Mouse (Mus musculus) G1E (cell line): ENCODE results near the gene Wdr24. TPM values are rescaled to one million over a fixed set of nuclear protein-coding genes. Genes with fewer than 3 reads are reported as not detected.

Experiments used
- ATAC-seq: 2 replicates; pipeline ENCODE4 v1.8.0; 2016; ENCODE audit warnings: mild to moderate bottlenecking; ENCODE audit not compliant: insufficient number of reproducible peaks, poor library complexity, low FRiP score, severe bottlenecking; ENCODE audit errors: extremely low read depth
- DNase-seq: peaks from one replicate; pipeline ENCODE4 v3.0.0; 2012; ENCODE audit warnings: low spot score
- H3K27me3 ChIP-seq: 2 replicates; pipeline ENCODE4 v1.6.1; 2012; ENCODE audit warnings: mild to moderate bottlenecking, low read length, inconsistent platforms; ENCODE audit not compliant: insufficient read depth
- H3K36me3 ChIP-seq: replicated peaks from 2 replicates; pipeline ENCODE3; 2012; ENCODE audit warnings: mild to moderate bottlenecking, inconsistent platforms
- H3K4me1 ChIP-seq: 2 replicates; pipeline ENCODE4 v1.6.1; 2012; ENCODE audit warnings: low read depth, low read length, inconsistent platforms, mixed read lengths; ENCODE audit not compliant: insufficient read depth
- H3K4me3 ChIP-seq: 2 replicates; pipeline ENCODE4 v1.5.1; 2012; ENCODE audit warnings: low read depth, mild to moderate bottlenecking, inconsistent platforms, low read length, moderate library complexity, mixed read lengths
- H3K9me3 ChIP-seq: replicated peaks from 2 replicates; pipeline ENCODE4 v1.6.1; 2012; ENCODE audit warnings: inconsistent platforms
- CTCF ChIP-seq: IDR thresholded peaks from 2 replicates; pipeline ENCODE4 v1.5.1; 2012; ENCODE audit warnings: low read depth, low read length, inconsistent platforms, mixed read lengths
- GATA1 ChIP-seq: IDR thresholded peaks from 2 replicates; pipeline ENCODE4 v1.6.1; 2012; ENCODE audit warnings: borderline replicate concordance, low read length, inconsistent platforms, mixed read lengths
- GATA2 ChIP-seq: IDR thresholded peaks from 2 replicates; pipeline ENCODE4 v1.6.1; 2012; ENCODE audit warnings: low read depth, low read length, inconsistent platforms, borderline replicate concordance
- POLR2AphosphoS5 ChIP-seq: IDR thresholded peaks from 2 replicates; pipeline ENCODE4 v1.6.1; 2012; ENCODE audit warnings: low read depth, low read length, inconsistent platforms; ENCODE audit not compliant: insufficient replicate concordance
- TAL1 ChIP-seq: conservative IDR thresholded peaks from 2 replicates; pipeline ENCODE4 v1.6.1; 2012; ENCODE audit warnings: low read depth, low read length, inconsistent platforms, mixed read lengths
- polyA plus RNA-seq: library from polyadenylated mRNA; stranded (reverse); fragments of >175 nt; gene quantifications from 2 replicates; pipeline ENCODE4 v1.2.3, GENCODE M21; 2012
- total RNA-seq, 2 experiments: library from RNA; stranded (forward) in 1 of 2; stranded (reverse) in 1 of 2; fragments of 200-1000 nt in 1 of 2; fragments of >200 nt in 1 of 2; fragmentation: Nextera tagmentation in 1 of 2; gene quantifications; 2 replicates each; pipeline ENCODE4 v1.2.3; 2014 to 2017

Wdr24 gene
- total and polyA plus RNA-seq, 3 experiments: 8.6 to 23.5 (median 13.8) TPM

DNA sequence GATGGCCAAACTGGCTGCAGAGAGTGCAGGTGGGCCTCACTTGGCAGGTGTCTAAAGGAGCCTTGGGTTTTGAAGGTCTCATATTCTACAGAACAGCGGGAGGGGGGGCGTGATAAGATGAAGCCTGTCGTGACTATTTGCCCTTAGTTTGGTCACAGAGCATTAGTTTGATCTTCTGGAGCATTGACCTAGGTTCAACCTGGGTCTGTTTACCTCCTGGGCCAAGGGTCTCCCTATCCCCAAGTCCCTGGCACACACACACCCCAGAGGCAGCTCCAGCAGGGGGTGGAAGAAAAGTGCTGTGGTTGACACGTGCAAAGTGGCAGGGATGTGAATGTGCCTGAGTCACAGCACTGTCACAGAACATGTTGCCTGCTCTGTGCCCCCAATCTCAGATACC is 12.5 kb upstream of the Wdr24 start:
- peaks cover 51% of the 10 kb centered on the region for H3K27me3 ChIP-seq
- H3K4me3 ChIP-seq: no peak overlapping the region

DNA sequence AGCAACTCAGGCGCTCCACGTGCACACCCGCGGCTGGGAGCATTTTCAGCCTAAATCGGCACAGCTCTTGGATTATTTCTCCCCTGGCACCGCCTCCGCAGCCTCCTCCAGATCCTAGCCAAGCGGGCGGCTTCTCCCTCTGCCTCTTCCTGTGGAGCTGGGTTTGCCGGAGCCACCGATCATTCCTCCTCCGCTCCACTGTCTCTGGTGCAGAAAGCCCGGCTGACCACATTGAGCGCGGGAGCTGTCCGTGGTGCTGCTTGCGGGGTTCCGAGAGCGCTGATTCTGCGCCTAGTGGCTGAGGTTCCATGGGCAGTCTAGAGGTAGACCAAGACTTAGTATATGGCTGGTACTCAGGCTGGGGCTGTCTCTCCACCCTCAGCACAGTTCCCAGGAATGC is 10.0 kb upstream of the Wdr24 start:
- peaks cover 64% of the 10 kb centered on the region for H3K27me3 ChIP-seq
- H3K9me3 ChIP-seq: 0 out of 2 replicates have a peak, but pooled peaks cover 5% of the 10 kb centered on the region
- DNase-seq: peak; percentile 54
- ATAC-seq: no peak
- H3K4me1 ChIP-seq: peaks cover 5% of the 10 kb centered on the region; the same call in 1 of the 2 replicates
- H3K36me3 ChIP-seq: no peaks in the 10 kb centered on the region
- TF ChIP-seq TAL1 (no peak), GATA2 (no peak), CTCF (no peak), POLR2AphosphoS5 (no peak), GATA1 (no peak)
- no peak overlapping the region for H3K4me3 ChIP-seq

More for the DNA sequence above, 12.5 kb upstream of the Wdr24 start:
- Histone ChIP-seq H3K9me3 (0 out of 2 replicates have a peak, but pooled peaks cover 5% of the 10 kb centered on the region), H3K36me3 (no peaks in the 10 kb centered on the region), H3K4me1 (peaks cover 5% of the 10 kb centered on the region; the same call in 1 of the 2 replicates)
- no peak for TF ChIP-seq CTCF
- TF ChIP-seq TAL1: no peak
- TF ChIP-seq GATA1: no peak
- TF ChIP-seq POLR2AphosphoS5: no peak
- TF ChIP-seq GATA2: no peak
- ATAC-seq (no peak), DNase-seq (no peak)

DNA sequence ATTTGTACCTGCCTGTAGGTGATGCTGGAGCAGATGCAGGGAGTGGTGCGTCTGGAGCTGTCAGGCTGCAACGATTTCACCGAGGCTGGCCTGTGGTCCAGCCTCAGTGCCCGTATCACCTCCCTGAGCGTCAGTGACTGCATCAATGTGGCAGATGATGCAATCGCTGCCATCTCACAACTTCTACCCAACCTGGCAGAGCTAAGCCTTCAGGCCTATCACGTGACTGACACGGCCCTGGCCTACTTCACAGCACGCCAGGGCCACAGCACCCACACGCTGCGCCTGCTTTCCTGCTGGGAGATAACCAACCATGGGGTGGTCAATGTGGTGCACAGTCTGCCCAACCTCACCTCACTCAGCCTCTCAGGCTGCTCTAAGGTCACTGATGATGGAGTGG is 5.8 kb upstream of the Wdr24 start:
- H3K4me1 ChIP-seq: peaks cover 12% of the 10 kb centered on the region
- no peak overlapping the region for H3K4me3 ChIP-seq
- TF ChIP-seq GATA1: no peak
- no peaks in the 10 kb centered on the region for H3K36me3 ChIP-seq
- no peak for DNase-seq
- ATAC-seq: no peak
- H3K27me3 ChIP-seq: peaks cover 50% of the 10 kb centered on the region
- no peaks in the 10 kb centered on the region for H3K9me3 ChIP-seq

DNA sequence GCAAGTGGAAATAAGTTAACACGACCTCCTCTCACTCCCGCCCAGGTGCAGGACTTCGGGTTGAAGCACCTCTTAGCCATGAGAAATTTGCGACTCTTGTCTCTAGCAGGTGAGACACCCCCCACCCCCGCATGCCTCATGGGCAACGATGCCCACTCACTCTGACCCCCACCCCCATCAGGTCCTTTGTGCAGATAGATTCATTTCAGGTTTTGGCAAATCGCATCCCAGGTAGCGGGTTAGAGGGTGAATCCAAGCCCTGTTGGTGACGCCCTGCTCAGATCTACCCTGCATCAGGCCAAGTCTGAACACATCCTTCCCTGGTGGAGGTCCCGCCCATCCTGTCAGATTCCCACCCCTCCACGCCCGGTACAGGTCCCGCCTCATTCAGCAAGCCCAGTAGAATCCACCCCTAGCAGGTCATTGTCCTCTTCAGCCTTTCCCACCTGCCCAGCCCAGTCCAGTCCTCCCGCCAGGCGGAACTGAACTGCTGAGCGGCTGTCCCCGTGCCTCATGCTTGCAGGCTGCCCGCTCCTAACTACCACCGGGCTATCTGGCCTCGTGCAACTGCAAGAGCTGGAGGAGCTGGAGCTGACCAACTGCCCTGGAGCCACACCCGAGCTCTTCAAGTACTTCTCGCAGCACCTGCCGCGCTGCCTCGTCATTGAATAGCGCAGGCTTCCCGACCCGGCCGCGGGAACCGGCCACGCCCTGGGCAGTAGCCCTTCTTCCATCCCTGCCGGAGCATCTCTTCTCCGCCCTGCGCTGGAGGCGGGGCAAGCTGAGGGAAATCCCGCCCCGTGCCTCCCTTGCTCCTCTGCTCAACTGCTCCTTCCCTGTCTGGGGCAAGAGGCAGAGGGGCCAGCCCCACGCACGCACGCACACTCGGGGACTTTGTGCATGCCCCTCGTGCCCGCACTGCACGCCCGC is 4.3 kb upstream of the Wdr24 start:
- Histone ChIP-seq H3K4me3 (peak overlapping the region; percentile 28; the same call in 1 of the 2 replicates), H3K27me3 (peaks cover 45% of the 10 kb centered on the region), H3K36me3 (peaks cover 1% of the 10 kb centered on the region), H3K9me3 (no peaks in the 10 kb centered on the region), H3K4me1 (peaks cover 19% of the 10 kb centered on the region)
- ATAC-seq (no peak), DNase-seq (no peak)
- TF ChIP-seq TAL1 (no peak), GATA2 (no peak), POLR2AphosphoS5 (no peak), CTCF (no peak), GATA1 (no peak)

DNA sequence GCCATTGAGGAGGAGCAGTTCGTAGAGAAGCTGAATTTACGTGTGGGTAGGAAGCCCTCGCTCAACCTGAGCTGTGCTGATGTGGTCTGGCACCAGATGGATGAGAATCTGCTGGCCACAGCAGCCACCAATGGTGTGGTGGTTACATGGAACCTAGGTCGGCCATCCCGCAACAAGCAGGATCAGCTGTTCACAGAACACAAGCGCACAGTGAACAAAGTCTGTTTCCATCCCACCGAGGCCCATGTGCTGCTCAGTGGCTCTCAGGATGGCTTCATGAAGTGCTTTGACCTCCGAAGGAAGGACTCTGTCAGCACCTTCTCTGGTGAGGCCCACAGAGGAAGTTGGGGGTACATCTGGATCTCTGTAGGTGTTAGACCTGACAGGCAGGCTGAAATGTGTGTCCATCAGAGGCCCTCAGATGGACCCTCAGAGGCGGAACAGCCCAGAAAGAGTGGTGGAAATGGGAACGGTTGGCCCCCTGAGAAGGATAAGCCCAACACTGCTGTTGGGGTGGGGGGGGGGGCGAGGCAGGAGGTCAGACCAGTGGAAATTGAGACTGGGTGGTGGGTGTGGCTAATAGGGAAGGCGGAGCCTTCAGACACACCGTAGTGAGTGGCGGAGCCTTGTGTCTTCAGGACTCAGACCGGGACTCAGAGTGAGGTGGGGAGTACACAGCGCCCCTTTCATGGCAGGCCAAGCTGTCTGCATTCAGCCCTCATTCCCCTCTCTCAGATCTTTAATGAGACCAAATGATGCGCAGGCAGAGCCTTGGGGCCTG is 1.1 kb downstream of the Wdr24 start:
- H3K4me3 ChIP-seq: peak overlapping the region; percentile 78
- H3K4me1 ChIP-seq: peaks cover 65% of the 10 kb centered on the region
- H3K27me3 ChIP-seq: peaks cover 13% of the 10 kb centered on the region
- no peak for TF ChIP-seq TAL1
- TF ChIP-seq GATA1: no peak
- TF ChIP-seq POLR2AphosphoS5: no peak
- TF ChIP-seq GATA2: no peak
- no peak for TF ChIP-seq CTCF
- ATAC-seq: no peak
- DNase-seq: peak; percentile 57
- no peaks in the 10 kb centered on the region for H3K9me3 ChIP-seq
- peaks cover 55% of the 10 kb centered on the region for H3K36me3 ChIP-seq

DNA sequence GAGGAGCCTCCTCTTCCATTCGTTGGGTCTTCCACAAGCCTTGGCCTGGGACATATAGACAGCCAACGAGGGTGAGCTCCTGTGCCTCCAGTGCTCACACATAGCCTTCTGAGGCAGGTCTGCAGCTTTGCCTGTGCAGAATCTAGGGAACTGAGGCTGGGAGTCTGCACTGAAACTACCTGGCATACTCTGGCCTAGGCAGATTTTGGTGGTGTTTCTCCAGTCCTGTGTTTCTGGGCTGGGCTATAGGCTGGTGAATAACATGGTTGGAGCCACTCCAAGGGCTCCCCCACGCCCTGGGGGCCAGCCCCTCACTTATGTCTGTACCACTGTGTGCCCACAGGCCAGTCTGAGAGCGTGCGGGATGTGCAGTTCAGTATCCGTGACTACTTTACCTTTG is 1.9 kb downstream of the Wdr24 start:
- Histone ChIP-seq H3K9me3 (no peaks in the 10 kb centered on the region), H3K4me3 (peak overlapping the region; percentile 78; the same call in 1 of the 2 replicates), H3K27me3 (peaks cover 5% of the 10 kb centered on the region), H3K36me3 (peaks cover 63% of the 10 kb centered on the region), H3K4me1 (peaks cover 69% of the 10 kb centered on the region)
- ATAC-seq (no peak), DNase-seq (no peak)
- no peak for TF ChIP-seq POLR2AphosphoS5
- TF ChIP-seq GATA1: no peak
- TF ChIP-seq TAL1: no peak
- no peak for TF ChIP-seq GATA2
- no peak for TF ChIP-seq CTCF
